Mouse (Mus musculus): ENCODE results near the gene Stard3nl.

DNA sequence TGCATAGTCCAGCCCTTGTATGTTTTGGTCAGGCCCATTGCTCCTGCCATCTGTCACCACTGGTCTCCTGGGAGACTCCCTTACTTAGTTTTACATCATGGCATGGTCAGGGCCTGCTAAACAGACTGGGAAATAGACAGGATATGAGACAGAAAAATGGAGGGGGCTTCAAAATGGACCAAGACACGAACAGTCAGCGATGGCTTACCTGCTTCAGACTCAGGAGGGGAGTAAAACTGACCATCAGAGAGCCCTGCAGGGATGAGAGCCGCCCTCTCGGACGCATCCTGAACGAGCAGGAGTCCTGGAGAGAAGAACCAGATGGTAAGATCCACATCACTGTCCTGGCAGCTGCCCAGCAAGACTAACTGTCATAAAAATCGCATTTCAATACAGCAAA is 28.1 kb downstream of the Stard3nl start:
- TF ChIP-seq CTCF (IDR thresholded peaks at IDR 0.05; ENCODE audit: low read depth, low read length) (no peak), TAL1 (conservative IDR thresholded peaks at IDR 0.05; ENCODE audit: low read depth, low read length) (no peak), GATA1 (IDR thresholded peaks at IDR 0.05; ENCODE audit: borderline replicate concordance, low read length) (no peak)
